Comparison of ENCODE assay signal across 9 mouse cellular contexts in the genomic region with DNA sequence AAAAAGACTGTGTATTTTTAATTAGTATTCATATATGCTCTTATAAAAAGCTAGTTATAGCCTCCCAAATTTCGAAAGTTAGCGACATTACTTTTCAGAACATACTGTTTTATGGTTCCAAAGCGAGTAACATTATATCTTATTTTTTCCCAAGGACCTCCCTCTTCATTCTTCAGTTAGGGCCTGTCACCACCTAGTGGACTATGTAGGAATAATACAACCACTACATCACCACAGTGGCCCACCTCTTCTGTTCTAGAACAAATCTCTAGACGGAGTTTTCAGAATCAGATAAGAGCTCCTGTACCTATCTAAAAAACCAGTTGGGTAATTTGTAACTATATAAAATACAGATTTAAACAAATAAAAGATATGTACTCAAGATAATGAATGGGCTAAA.
DNase-seq lines count a peak whose midpoint lies in the region; ATAC-seq and TF ChIP-seq lines count a peak whose summit lies in the region.
"Had no signal": no experiment of that assay in that cellular context is flagged by ENCODE, and none has a peak within 500 bp of the region (broad histone marks: within the 10 kb centered on the region; RNA-seq: fewer than 3 reads in every experiment).

No protein-coding gene starts in this region.

- ATAC-seq in lung, embryonic 16.5 days (ENCODE audit: low read depth) = 0 out of 2 replicates have a peak, but pooled peaks have one; percentile 41

- 47% methylated on average over 4 of the region's 4 CpGs for WGBS in lung, embryonic 16.5 days

- H3K27ac ChIP-seq in layer of hippocampus, adult 2 months = no peak overlapping the region
- no peak overlapping the region for H3K27ac ChIP-seq in lung, embryonic 16.5 days (ENCODE audit: low read length)

- no peaks in the 10 kb centered on the region for H3K36me3 ChIP-seq in E14TG2a.4 (ENCODE audit: insufficient read depth, low read length)
- no peaks in the 10 kb centered on the region for H3K36me3 ChIP-seq in lung, embryonic 16.5 days (ENCODE audit: control insufficient read depth, insufficient read depth, low read length)

- no peak overlapping the region for H3K4me3 ChIP-seq in layer of hippocampus, adult 2 months
- no peak overlapping the region for H3K4me3 ChIP-seq in E14TG2a.4 (replicated peaks; ENCODE audit: low read length)
- no peak overlapping the region for H3K4me3 ChIP-seq in lung, embryonic 16.5 days (ENCODE audit: low read length)
- H3K4me3 ChIP-seq: megakaryocyte, embryonic 14.5 days had no signal

- no peaks in the 10 kb centered on the region for H3K9me3 ChIP-seq in E14TG2a.4 (ENCODE audit: low read length)
- H3K9me3 ChIP-seq in lung, embryonic 16.5 days (ENCODE audit: control insufficient read depth, low read length) = no peaks in the 10 kb centered on the region
- H3K9me3 ChIP-seq: megakaryocyte, embryonic 14.5 days had no signal

- H3K4me1 ChIP-seq in E14TG2a.4 (replicated peaks; ENCODE audit: low read depth, low read length) = no peaks in the 10 kb centered on the region
- H3K4me1 ChIP-seq in lung, embryonic 16.5 days (replicated peaks; ENCODE audit: control insufficient read depth, insufficient read depth, low read length) = no peaks in the 10 kb centered on the region
- H3K4me1 ChIP-seq: megakaryocyte, embryonic 14.5 days had no signal

- peak; percentile 96 for TF ChIP-seq CTCF in layer of hippocampus, adult 2 months (conservative IDR thresholded peaks at IDR 0.05)
- peak; percentile 57 for TF ChIP-seq CTCF in E14TG2a.4 (conservative IDR thresholded peaks at IDR 0.05; ENCODE audit: low read length)

- no peak overlapping the region for H3K9ac ChIP-seq in lung, embryonic 16.5 days (ENCODE audit: low read length)

- no peaks in the 10 kb centered on the region for H3K27me3 ChIP-seq in E14TG2a.4 (ENCODE audit: insufficient read depth, low read length)
- H3K27me3 ChIP-seq in lung, embryonic 16.5 days (ENCODE audit: control insufficient read depth, insufficient read depth, low read depth, low read length) = no peaks in the 10 kb centered on the region
- H3K27me3 ChIP-seq: megakaryocyte, embryonic 14.5 days had no signal

- no peak overlapping the region for H3K4me2 ChIP-seq in lung, embryonic 16.5 days (ENCODE audit: low read depth, low read length)

- DNase-seq in adrenal gland, postnatal 14 days = peak; percentile 32
- no peak for DNase-seq in adrenal gland, postnatal 4 days (ENCODE audit: low spot score in 2 of 2)
- peak; percentile 34 to 46 for DNase-seq in layer of hippocampus, adult 2 months (ENCODE audit: low spot score in 2 of 2)
- DNase-seq in layer of hippocampus, postnatal 25 days (ENCODE audit: extremely low spot score in 1 of 2, low spot score in 1 of 2) = no peak
- DNase-seq in embryo, embryonic 9.5 days (ENCODE audit: extremely low spot score) = peak; percentile 45
- DNase-seq in yolk sac, embryonic 10.5 days (ENCODE audit: low spot score) = peak; percentile 14

Comparison
In these comparisons a context has a peak if more than half of its experiments do, and no peak if none do; other contexts are left out.
1. DNase-seq: peak in adrenal gland, postnatal 14 days (single experiment), layer of hippocampus, adult 2 months (2 of 2), embryo, embryonic 9.5 days (single experiment) and yolk sac, embryonic 10.5 days (single experiment); none in adrenal gland, postnatal 4 days (0 of 2) and layer of hippocampus, postnatal 25 days (0 of 2).